Mouse (Mus musculus) embryonic stem cell, embryonic (primary cell): Measurements from ENCODE around the gene Hcn1.

Source experiments
- CTCF ChIA-PET, 4 experiments: fragments of 300-600 bp in 2 of 4; fragments of 350-600 bp in 2 of 4; sonication (Branson Sonifier 250); formaldehyde crosslinking; loops; one replicate each; lab custom pipeline; 2022; ENCODE audit warnings: inconsistent platforms in 2 of 4; lab: Charles Lee
- POLR2A ChIA-PET, 4 experiments: fragments of 300-600 bp in 2 of 4; fragments of 350-600 bp in 2 of 4; sonication (Branson Sonifier 250); formaldehyde crosslinking; loops; one replicate each; lab custom pipeline; 2022; ENCODE audit warnings: antibody characterized with exemption in 4 of 4, inconsistent platforms in 1 of 4; lab: Charles Lee

Hcn1 gene

GRCm38 (mm10) chr13:117842366-117842765, 240.2 kb downstream of the Hcn1 start:
- POLR2A ChIA-PET: no interaction called here
- CTCF ChIA-PET: no interaction called here

GRCm38 (mm10) chr13:117847290-117847689, 245.2 kb downstream of the Hcn1 start:
- ChIA-PET CTCF (no interaction called here), POLR2A (no interaction called here)

- CTCF ChIA-PET: no interaction called here
- POLR2A ChIA-PET: no interaction called here
Measured at GRCm38 (mm10) chr13:117848757-117849156, 246.6 kb downstream of the Hcn1 start.

- ChIA-PET POLR2A (no interaction called here), CTCF (no interaction called here)
Measured at GRCm38 (mm10) chr13:117851954-117852710, 250.0 kb downstream of the Hcn1 start.

- ChIA-PET POLR2A (no interaction called here), CTCF (no interaction called here)
Measured at GRCm38 (mm10) chr13:117852711-117853051, 250.6 kb downstream of the Hcn1 start.

- CTCF ChIA-PET: no interaction called here
- POLR2A ChIA-PET: no interaction called here
Measured at GRCm38 (mm10) chr13:117858416-117858815, 256.3 kb downstream of the Hcn1 start.

GRCm38 (mm10) chr13:117877787-117878186, 275.7 kb downstream of the Hcn1 start:
- ChIA-PET CTCF (no interaction called here), POLR2A (no interaction called here)

- POLR2A ChIA-PET: no interaction called here
- CTCF ChIA-PET: no interaction called here
Measured at GRCm38 (mm10) chr13:117880471-117881225, 278.5 kb downstream of the Hcn1 start.

- POLR2A ChIA-PET: no interaction called here
- CTCF ChIA-PET: no interaction called here
Measured at GRCm38 (mm10) chr13:117892076-117892475, 290.0 kb downstream of the Hcn1 start.

GRCm38 (mm10) chr13:117898052-117898451, 295.9 kb downstream of the Hcn1 start:
- ChIA-PET POLR2A (no interaction called here), CTCF (no interaction called here)

GRCm38 (mm10) chr13:117907801-117908200, 305.7 kb downstream of the Hcn1 start:
- ChIA-PET CTCF (no interaction called here), POLR2A (no interaction called here)

- ChIA-PET CTCF (no interaction called here), POLR2A (no interaction called here)
Measured at GRCm38 (mm10) chr13:117929734-117930133, 327.6 kb downstream of the Hcn1 start.

- CTCF ChIA-PET: interaction anchor here in 1 of 4 experiments (0.6 kb wide), 1 partner anchor 10 kb away, joined by 4 read pairs; no protein-coding TSS in a partner anchor
Measured at GRCm38 (mm10) chr13:117931746-117932145, 329.6 kb downstream of the Hcn1 start.

GRCm38 (mm10) chr13:117938761-117939160, 336.6 kb downstream of the Hcn1 start:
- POLR2A ChIA-PET: no interaction called here
- CTCF ChIA-PET: no interaction called here

More at GRCm38 (mm10) chr13:117931746-117932145, 329.6 kb downstream of the Hcn1 start:
- POLR2A ChIA-PET: no interaction called here

GRCm38 (mm10) chr13:117940536-117941280, 338.6 kb downstream of the Hcn1 start:
- ChIA-PET CTCF (no interaction called here), POLR2A (no interaction called here)

GRCm38 (mm10) chr13:117946843-117947242, 344.7 kb downstream of the Hcn1 start:
- ChIA-PET POLR2A (no interaction called here), CTCF (no interaction called here)

GRCm38 (mm10) chr13:117947704-117948376, 345.7 kb downstream of the Hcn1 start:
- POLR2A ChIA-PET: no interaction called here
- CTCF ChIA-PET: no interaction called here

GRCm38 (mm10) chr13:117958496-117959421, 356.6 kb downstream of the Hcn1 start:
- POLR2A ChIA-PET: interaction anchor here in 1 of 4 experiments (0.8 kb wide), 1 partner anchor 72 kb away, joined by 3 read pairs; no protein-coding TSS in a partner anchor
- CTCF ChIA-PET: interaction anchor here in 1 of 4 experiments (1.1 kb wide), 1 partner anchor 19 kb away, joined by 4 read pairs; no protein-coding TSS in a partner anchor
